Mouse (Mus musculus) ES-CJ7 (cell line): ENCODE data around the gene Rprml.

ENCODE experiments used
- DNase-seq: peaks from one replicate; pipeline ENCODE4 v3.0.0; 2011; ENCODE audit warnings: low read depth, low spot score

The Rprml gene

GRCm38 (mm10) chr11:103663119-103663518 is 13.7 kb downstream of the Rprml start:
- no peak for DNase-seq

GRCm38 (mm10) chr11:103665695-103666094 is 16.3 kb downstream of the Rprml start:
- DNase-seq: no peak

- no peak for DNase-seq
Measured at GRCm38 (mm10) chr11:103666181-103666906, 17.0 kb downstream of the Rprml start.

- no peak for DNase-seq
Measured at GRCm38 (mm10) chr11:103666907-103667426, 17.6 kb downstream of the Rprml start.

GRCm38 (mm10) chr11:103675556-103675955 is 26.2 kb downstream of the Rprml start:
- peak; percentile 79 for DNase-seq

GRCm38 (mm10) chr11:103677042-103677441 is 27.7 kb downstream of the Rprml start:
- peak; percentile 56 for DNase-seq

- DNase-seq: no peak
Measured at GRCm38 (mm10) chr11:103683667-103684334, 34.4 kb downstream of the Rprml start.

- DNase-seq: no peak
Measured at GRCm38 (mm10) chr11:103685261-103685736, 35.9 kb downstream of the Rprml start.

- DNase-seq: no peak
Measured at GRCm38 (mm10) chr11:103686706-103687105, 37.3 kb downstream of the Rprml start.

GRCm38 (mm10) chr11:103688271-103688979 is 39.1 kb downstream of the Rprml start:
- DNase-seq: no peak

- DNase-seq: no peak
Measured at GRCm38 (mm10) chr11:103688980-103689378, 39.6 kb downstream of the Rprml start.

GRCm38 (mm10) chr11:103691036-103691435 is 41.7 kb downstream of the Rprml start:
- DNase-seq: no peak

- DNase-seq: no peak
Measured at GRCm38 (mm10) chr11:103693241-103693640, 43.9 kb downstream of the Rprml start.

- DNase-seq: peak; percentile 33
Measured at GRCm38 (mm10) chr11:103696851-103697564, 47.6 kb downstream of the Rprml start.

GRCm38 (mm10) chr11:103697565-103698176 is 48.3 kb downstream of the Rprml start, which contains the start of gene Gosr2:
TSS of gene Gosr2 (minus strand) at chr11:103697898.
- peak; percentile 87 for DNase-seq

- no peak for DNase-seq
Measured at GRCm38 (mm10) chr11:103698226-103698625, 48.9 kb downstream of the Rprml start.
